Mouse (Mus musculus): ENCODE data around the gene 1700017N19Rik.

The 1700017N19Rik gene

GRCm38 (mm10) chr10:100654183-100654582, 63.9 kb downstream of the 1700017N19Rik start:
- DNase-seq (ENCODE audit: extremely low read depth, low read depth, low spot score), result no peak

GRCm38 (mm10) chr10:100661970-100662590, 71.8 kb downstream of the 1700017N19Rik start:
- DNase-seq (ENCODE audit: extremely low read depth, low read depth, low spot score), result no peak

Data from fat pad, adult 2 months (tissue).